Mouse (Mus musculus) effector memory CD4-positive, alpha-beta T cell, adult 5 months (primary cell): ENCODE results near the gene Mum1. TPM values are rescaled to one million over a fixed set of nuclear protein-coding genes. Genes with fewer than 3 reads are reported as not detected.

Experiments
- polyA plus RNA-seq: library from polyadenylated mRNA; unstranded; fragments of 100-300 nt; shearing (Covaris generic); gene quantifications from one replicate; pipeline ENCODE4 v1.2.1, GENCODE M21; 2017

Gene Mum1
- 75.3 TPM for polyA plus RNA-seq

DNA sequence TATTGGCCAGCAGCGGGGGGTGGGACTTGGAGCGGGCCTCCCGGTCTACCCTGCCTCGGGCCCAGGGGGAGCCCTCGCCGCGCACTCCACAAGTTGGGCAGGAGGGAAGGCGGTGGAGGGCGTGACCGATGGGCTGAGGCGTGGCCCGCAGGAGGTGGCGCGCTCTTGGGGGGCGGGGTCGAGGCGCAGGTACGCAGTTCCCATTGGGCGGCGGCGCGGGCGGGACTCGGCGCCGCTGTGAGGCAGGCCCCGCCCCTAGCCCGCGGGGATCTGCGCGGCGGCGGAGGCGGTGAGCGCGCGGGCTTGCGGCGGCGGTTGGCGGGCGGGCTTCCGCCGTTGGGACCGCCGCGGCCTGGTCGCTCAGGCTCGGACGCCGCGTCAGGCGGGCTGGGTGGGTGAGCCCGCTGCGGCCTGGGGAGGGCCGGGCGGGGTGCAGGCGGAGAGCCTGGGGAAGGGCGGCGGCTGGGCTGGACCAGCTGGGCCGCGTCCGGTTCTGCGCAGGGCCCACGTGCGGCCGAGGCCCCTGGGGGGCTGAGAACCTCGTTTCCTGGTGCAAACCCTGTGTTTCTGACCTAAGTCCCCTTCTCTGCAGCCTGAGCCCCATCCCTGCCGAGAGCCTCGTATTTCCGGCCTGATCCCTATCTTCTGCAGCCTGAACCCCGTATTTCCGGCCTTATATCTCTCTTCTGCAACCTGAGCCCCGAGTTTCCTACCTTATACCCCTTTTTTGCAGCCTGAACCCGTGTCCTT, at the start of gene Mum1:
Gene Mum1, plus strand, starts transcription at position 19 of the 750 bp plus-strand sequence.

DNA sequence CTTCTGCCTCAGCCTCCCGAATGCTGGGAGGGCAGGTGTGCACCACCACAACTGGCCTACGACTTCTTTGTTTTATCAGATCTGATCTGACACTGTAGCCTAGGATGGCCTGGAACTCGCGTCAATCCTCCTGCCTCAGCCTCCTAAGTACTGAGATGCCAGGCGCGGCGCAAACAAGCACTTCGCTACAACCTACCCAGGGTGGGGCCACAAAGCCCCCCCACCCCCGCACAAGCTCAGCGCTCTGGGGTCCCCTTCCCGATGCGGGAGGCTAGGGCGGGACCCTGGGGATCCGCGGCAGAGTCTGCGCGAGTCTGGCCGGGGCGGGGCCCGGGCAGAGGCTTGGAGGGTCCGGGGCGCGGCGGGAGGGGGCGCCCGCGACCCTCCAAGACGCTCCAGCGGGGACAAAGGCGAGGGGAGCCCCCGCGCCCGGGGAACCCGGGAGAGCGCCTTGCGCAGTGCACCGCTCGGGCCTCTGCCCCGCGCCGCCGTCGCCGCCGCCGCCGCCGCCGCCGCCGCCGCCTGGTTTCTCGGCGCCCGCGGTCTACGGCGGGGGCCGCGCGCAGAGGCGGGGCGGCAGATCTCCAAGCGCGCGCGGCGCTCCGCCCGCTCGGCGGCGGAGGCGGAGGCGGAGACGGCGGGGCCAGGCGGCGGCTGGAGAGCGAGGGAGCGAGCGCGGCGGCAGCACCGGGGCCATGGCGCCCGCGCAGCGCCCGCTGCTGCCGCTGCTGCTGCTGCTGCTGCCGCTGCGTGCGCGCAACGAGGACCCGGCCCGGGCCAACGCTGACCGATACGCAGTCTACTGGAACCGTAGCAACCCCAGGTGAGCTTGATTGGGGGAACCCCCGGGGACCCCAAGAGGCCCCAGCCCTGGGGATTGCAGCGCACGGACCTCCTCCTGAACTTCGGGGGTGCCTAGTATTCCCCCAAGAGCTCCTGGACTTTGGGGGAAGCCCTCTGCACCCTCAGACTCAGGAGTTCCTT, 46.9 kb upstream of the Mum1 start, which contains the start of gene Efna2:
Gene Efna2, plus strand, starts transcription at position 415 of the 984 bp plus-strand sequence.

DNA sequence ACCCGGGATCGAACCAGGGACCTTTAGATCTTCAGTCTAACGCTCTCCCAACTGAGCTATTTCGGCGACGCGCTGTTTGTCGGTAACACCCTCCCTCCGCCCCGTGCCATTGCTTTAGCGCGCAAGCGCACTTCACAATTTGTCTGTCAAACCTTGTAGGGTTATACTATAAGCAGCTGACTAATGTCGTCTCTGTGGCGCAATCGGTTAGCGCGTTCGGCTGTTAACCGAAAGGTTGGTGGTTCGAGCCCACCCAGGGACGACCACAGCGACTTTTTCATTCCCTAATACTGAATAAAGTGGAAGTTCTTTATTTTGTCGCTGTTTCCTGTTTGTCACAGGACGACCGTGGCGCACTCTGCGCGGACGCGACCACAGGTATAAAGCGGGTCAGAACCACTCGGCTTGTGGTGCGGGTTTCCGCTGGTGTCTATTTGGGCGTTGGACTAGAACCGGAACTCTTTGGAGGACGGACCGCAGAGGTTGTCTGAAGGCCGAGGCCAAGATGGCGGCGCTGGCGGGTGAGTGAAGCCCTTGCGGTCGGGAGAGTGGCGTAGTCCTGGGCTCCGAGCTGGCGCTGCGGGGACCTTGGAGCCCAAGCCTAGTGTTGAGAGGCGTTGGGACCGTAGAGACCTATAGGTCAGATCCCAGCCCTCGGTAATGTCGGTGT, 22.9 kb downstream of the Mum1 start, which contains the start of gene Ndufs7:
Gene Ndufs7, plus strand, starts transcription at position 151 of the 670 bp plus-strand sequence.

DNA sequence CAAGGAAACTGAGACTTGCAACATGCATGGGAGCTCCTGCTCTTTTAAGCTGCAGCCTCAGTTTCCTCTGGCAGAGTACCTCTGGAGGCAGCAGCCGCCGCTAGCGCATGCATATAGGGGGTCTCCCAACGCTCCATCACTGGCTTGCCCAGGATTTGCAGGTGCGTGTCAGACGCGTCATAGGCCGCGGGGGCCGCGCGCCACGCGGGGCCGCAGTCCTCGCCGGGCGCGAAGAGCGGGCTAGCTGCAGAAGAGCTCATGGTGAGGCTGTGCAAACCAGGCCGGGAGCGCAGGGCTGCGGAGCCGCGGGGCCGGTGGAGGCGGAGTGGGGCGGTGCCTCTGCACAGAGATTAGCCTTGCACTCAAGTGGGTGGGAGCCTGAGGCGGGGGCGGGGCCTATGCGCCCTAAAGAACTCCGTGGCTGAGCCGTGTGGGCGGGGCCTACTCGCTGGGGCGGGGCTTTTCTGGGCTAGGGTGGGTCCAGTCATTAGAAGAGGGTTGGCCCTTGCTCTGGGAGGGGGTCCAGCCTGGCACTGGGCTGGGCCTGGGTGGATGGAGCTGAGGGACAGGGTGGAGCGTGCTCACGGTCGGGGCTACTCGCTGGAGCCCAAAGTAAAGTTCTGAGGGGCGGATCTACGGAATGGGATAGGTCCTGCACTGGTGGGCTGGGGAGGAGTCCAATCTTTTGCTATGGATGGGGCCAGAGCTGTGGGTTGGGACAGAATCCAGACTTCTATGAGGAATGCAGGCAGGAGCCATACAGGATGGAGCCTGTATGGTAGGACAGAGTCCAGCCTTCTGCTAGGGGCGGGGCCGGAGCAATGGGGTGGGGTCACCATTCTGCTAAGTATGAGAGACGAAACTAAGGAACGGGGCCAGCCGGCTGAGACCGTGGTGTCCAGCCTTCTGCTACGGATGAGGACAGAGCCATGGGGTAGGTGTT, 34.7 kb downstream of the Mum1 start, which contains the start of the genes Gamt and Dazap1:
Gene Gamt, minus strand, starts transcription at position 371 of the 943 bp plus-strand sequence.
Gene Dazap1, plus strand, starts transcription at position 845 of the 943 bp plus-strand sequence.

DNA sequence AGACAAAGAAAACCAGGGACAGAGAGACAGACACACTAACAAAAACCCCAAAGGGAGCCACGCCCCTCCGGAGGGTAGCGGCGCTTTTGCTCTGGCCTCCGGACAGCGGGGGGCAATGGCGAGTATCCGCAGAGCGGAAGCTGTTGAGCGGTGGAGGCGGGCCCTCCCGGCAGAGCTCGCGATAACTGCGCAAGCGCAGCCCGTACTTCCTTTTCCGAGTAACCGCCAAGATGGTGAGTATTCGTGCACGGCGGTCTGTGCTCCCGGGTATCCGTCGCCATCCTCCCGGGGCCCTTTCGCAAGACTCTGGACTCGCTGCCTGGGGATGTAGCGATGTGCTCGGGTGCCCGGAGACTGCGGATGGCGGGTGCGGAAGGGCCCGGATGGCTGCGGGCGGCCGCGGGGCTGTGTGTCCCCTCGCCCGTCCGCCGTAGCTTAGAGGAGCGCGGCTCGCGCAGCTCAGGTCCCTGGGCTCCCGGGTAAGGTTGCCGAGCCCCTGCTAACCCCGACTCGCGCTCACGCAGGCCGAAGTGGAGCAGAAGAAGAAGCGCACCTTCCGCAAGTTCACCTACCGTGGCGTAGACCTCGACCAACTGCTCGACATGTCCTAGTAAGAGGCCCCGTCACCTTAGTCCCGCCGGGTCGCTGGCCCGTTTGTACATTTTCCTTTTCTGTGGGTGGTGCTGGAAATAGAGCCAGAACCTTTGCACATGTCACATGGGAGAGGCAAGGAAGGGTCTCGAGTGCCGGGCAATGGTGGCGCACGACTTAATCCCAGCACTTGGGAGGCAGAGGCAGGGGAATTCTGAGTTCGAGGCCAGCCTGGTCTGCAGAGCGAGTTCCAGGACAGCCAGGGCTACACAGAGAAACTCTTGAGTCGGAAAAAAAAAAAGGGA, 66.3 kb downstream of the Mum1 start, which contains the start of gene Rps15:
Gene Rps15, plus strand, starts transcription at position 203 of the 896 bp plus-strand sequence.

Other genes starting within 250 kb of the Mum1 start
- gene Tmem259, start 242.1 kb upstream of the Mum1 start, polyA plus RNA-seq, result 28.1 TPM
- gene Cnn2, start 237.8 kb upstream of the Mum1 start, polyA plus RNA-seq, result 501 TPM
- gene Abca7, start 229.9 kb upstream of the Mum1 start, polyA plus RNA-seq, result 52.9 TPM
- 733 TPM for gene Arhgap45, start 209.8 kb upstream of the Mum1 start, polyA plus RNA-seq
- gene Polr2e, start 186.6 kb upstream of the Mum1 start, polyA plus RNA-seq, result 112 TPM
- 368 TPM for gene Gpx4, start 179.3 kb upstream of the Mum1 start, polyA plus RNA-seq
- 62.6 TPM for gene Sbno2, start 120.9 kb upstream of the Mum1 start, polyA plus RNA-seq
- 79.3 TPM for gene Stk11, start 110.6 kb upstream of the Mum1 start, polyA plus RNA-seq
- 431 TPM for gene Atp5d, start 87.8 kb upstream of the Mum1 start, polyA plus RNA-seq
- 18.9 TPM for gene Cbarp, start 85.6 kb upstream of the Mum1 start, polyA plus RNA-seq
- gene Midn, start 78.2 kb upstream of the Mum1 start, polyA plus RNA-seq, result 7.3 TPM
- gene Cirbp, start 60.4 kb upstream of the Mum1 start, polyA plus RNA-seq, result 244 TPM
- 17.4 TPM for gene 1600002K03Rik, start 53.5 kb upstream of the Mum1 start, polyA plus RNA-seq
- not detected for gene Efna2, start 47.0 kb upstream of the Mum1 start, polyA plus RNA-seq
- gene Ndufs7, start 22.7 kb downstream of the Mum1 start, polyA plus RNA-seq, result 146 TPM
- 0.39 TPM for gene Gamt, start 34.6 kb downstream of the Mum1 start, polyA plus RNA-seq
- gene Dazap1, start 35.1 kb downstream of the Mum1 start, polyA plus RNA-seq, result 91.1 TPM
- 817 TPM for gene Rps15, start 66.0 kb downstream of the Mum1 start, polyA plus RNA-seq
- not detected for gene Apc2, start 69.5 kb downstream of the Mum1 start, polyA plus RNA-seq
- 25.5 TPM for gene 2310011J03Rik, start 94.1 kb downstream of the Mum1 start, polyA plus RNA-seq
- 4.1 TPM for gene Pcsk4, start 103.1 kb downstream of the Mum1 start, polyA plus RNA-seq
- gene Reep6, start 103.5 kb downstream of the Mum1 start, polyA plus RNA-seq, result not detected
- not detected for gene Adamtsl5, start 122.0 kb downstream of the Mum1 start, polyA plus RNA-seq
- not detected for gene Plk5, start 130.0 kb downstream of the Mum1 start, polyA plus RNA-seq
- 9.1 TPM for gene Mex3d, start 161.2 kb downstream of the Mum1 start, polyA plus RNA-seq
- gene Mbd3, start 173.1 kb downstream of the Mum1 start, polyA plus RNA-seq, result 96.5 TPM
- 89.0 TPM for gene Uqcr11, start 180.4 kb downstream of the Mum1 start, polyA plus RNA-seq
- 87.3 TPM for gene Tcf3, start 207.2 kb downstream of the Mum1 start, polyA plus RNA-seq